Mouse (Mus musculus) MEL (cell line): Measurements from ENCODE around the gene Cntnap2.

ENCODE experiments used
- BHLHE40 ChIP-seq: IDR thresholded peaks from 2 replicates; pipeline ENCODE4 v1.6.1; 2012; ENCODE audit warnings: low read depth, mild to moderate bottlenecking, inconsistent platforms, low read length, improper control_type of control experiment, borderline replicate concordance
- CHD2 ChIP-seq: IDR thresholded peaks from 2 replicates; pipeline ENCODE4 v1.6.1; 2011; ENCODE audit warnings: low read length, improper control_type of control experiment
- CTCF ChIP-seq, 3 experiments: IDR thresholded peaks in 2 of 3; conservative IDR thresholded peaks in 1 of 3; 2 replicates each; pipeline ENCODE4 v1.5.1; 2011 to 2012; ENCODE audit warnings: low read length in 3 of 3, low read depth in 2 of 3, mild to moderate bottlenecking in 2 of 3, improper control_type of control experiment in 1 of 3, inconsistent platforms in 1 of 3, mixed read lengths in 1 of 3, moderate library complexity in 1 of 3; ENCODE audit not compliant: control insufficient read depth in 1 of 3, insufficient read depth in 1 of 3, poor library complexity in 1 of 3, severe bottlenecking in 1 of 3
- EP300 ChIP-seq, 2 experiments: IDR thresholded peaks; 2 replicates each; pipeline ENCODE4 v1.6.1; 2011; ENCODE audit warnings: improper control_type of control experiment in 2 of 2, low read length in 2 of 2, low read depth in 1 of 2, mild to moderate bottlenecking in 1 of 2
- MAZ ChIP-seq: IDR thresholded peaks from 2 replicates; pipeline ENCODE4 v1.6.1; 2012; ENCODE audit warnings: low read depth, mild to moderate bottlenecking, inconsistent platforms, low read length, improper control_type of control experiment
- MEF2A ChIP-seq: IDR thresholded peaks from 2 replicates; pipeline ENCODE4 v1.6.1; 2014; ENCODE audit warnings: low read depth, mild to moderate bottlenecking, inconsistent platforms, low read length, improper control_type of control experiment; ENCODE audit not compliant: poor library complexity, insufficient replicate concordance, severe bottlenecking; ENCODE audit errors: extremely low read depth
- NRF1 ChIP-seq: IDR thresholded peaks from 2 replicates; pipeline ENCODE4 v1.6.1; 2014; ENCODE audit warnings: low read depth, mild to moderate bottlenecking, inconsistent platforms, low read length, improper control_type of control experiment, moderate library complexity; ENCODE audit not compliant: poor library complexity, insufficient read depth, severe bottlenecking
- POLR2A ChIP-seq, 2 experiments: IDR thresholded peaks; 2 replicates each; pipeline ENCODE4 v1.6.1; 2011 to 2012; ENCODE audit warnings: low read length in 2 of 2, mild to moderate bottlenecking in 2 of 2, control low read depth in 1 of 2, improper control_type of control experiment in 1 of 2, low read depth in 1 of 2, moderate library complexity in 1 of 2; ENCODE audit not compliant: control insufficient read depth in 1 of 2, insufficient read depth in 1 of 2, poor library complexity in 1 of 2
- POLR2AphosphoS2 ChIP-seq: IDR thresholded peaks from 2 replicates; pipeline ENCODE4 v1.6.1; 2011; ENCODE audit warnings: low read length, improper control_type of control experiment

GRCm38 (mm10) chr6:45232571-45232970 lies 173.4 kb downstream of the Cntnap2 start:
- TF ChIP-seq CTCF (IDR thresholded peaks at IDR 0.05 in 2 of 3, conservative IDR thresholded peaks at IDR 0.05 in 1 of 3; ENCODE audit: control insufficient read depth in 1 of 3, insufficient read depth in 1 of 3, low read depth in 2 of 3, low read length in 3 of 3, poor library complexity in 1 of 3, severe bottlenecking in 1 of 3) (no peak), MAZ (no peak), EP300 (IDR thresholded peaks at IDR 0.05; ENCODE audit: low read depth in 1 of 2, low read length in 2 of 2) (no peak), CHD2 (no peak), BHLHE40 (no peak), MEF2A (no peak), POLR2A (IDR thresholded peaks at IDR 0.05; ENCODE audit: control insufficient read depth in 1 of 2, insufficient read depth in 1 of 2, low read depth in 1 of 2, low read length in 2 of 2, poor library complexity in 1 of 2) (no peak), POLR2AphosphoS2 (no peak), NRF1 (no peak)
